Mouse (Mus musculus) spleen, adult 10 weeks (tissue): ENCODE measurements around the gene Chaf1a. TPM values are rescaled to one million over a fixed set of nuclear protein-coding genes. Genes with fewer than 3 reads are reported as not detected.

Experiments used
- polyA plus RNA-seq: library from polyadenylated mRNA; stranded (reverse); fragments of 350-450 nt; fragmentation: Illumina TruSeq; extraction: RNeasy Lipid Tissue Mini Kit (QIAGEN cat#74804); gene quantifications from one replicate; pipeline ENCODE4 v1.2.3, GENCODE M21; 2015; ENCODE audit warnings: low replicate concordance; ENCODE audit not compliant: insufficient read depth

Chaf1a gene
- 5.2 TPM for polyA plus RNA-seq

GRCm38 (mm10) chr17:56040030-56040856, at the start of gene Chaf1a:
Gene Chaf1a, plus strand, starts transcription at chr17:56040439.

GRCm38 (mm10) chr17:56005415-56006061, 34.7 kb upstream of the Chaf1a start, which contains the start of the genes Stap2 and Mpnd:
Gene Stap2, minus strand, starts transcription at chr17:56005584.
Gene Mpnd, plus strand, starts transcription at chr17:56005711.

GRCm38 (mm10) chr17:56036176-56036900, 3.9 kb upstream of the Chaf1a start, which contains the start of gene Sh3gl1:
Gene Sh3gl1, minus strand, starts transcription at chr17:56036635.

GRCm38 (mm10) chr17:56074827-56075208, 34.6 kb downstream of the Chaf1a start, which contains the start of gene Ubxn6:
Gene Ubxn6, minus strand, starts transcription at chr17:56075028.

GRCm38 (mm10) chr17:56078880-56079795, 38.9 kb downstream of the Chaf1a start, which contains the start of gene Hdgfl2:
Gene Hdgfl2, plus strand, starts transcription at chr17:56079634.

GRCm38 (mm10) chr17:56109219-56110051, 69.2 kb downstream of the Chaf1a start, which contains the start of gene Plin4:
Gene Plin4, minus strand, starts transcription at chr17:56109803.

GRCm38 (mm10) chr17:56117251-56117710, 77.0 kb downstream of the Chaf1a start, which contains the start of gene Plin5:
Gene Plin5, minus strand, starts transcription at chr17:56117596.

GRCm38 (mm10) chr17:56121826-56122225, 81.6 kb downstream of the Chaf1a start, which contains the start of gene Lrg1:
Gene Lrg1, minus strand, starts transcription at chr17:56122001.

Other genes starting within 250 kb of the Chaf1a start
- gene Zfp119a, start 161.5 kb upstream of the Chaf1a start, polyA plus RNA-seq: 9.9 TPM
- gene Zfp959, start 148.3 kb upstream of the Chaf1a start, polyA plus RNA-seq: 42.3 TPM
- 12.5 TPM for gene Zfp119b, start 90.9 kb upstream of the Chaf1a start, polyA plus RNA-seq
- 13.5 TPM for gene Ebi3, start 87.8 kb upstream of the Chaf1a start, polyA plus RNA-seq
- gene Yju2, start 81.3 kb upstream of the Chaf1a start, polyA plus RNA-seq: 8.8 TPM
- not detected for gene Shd, start 70.0 kb upstream of the Chaf1a start, polyA plus RNA-seq
- not detected for gene Fsd1, start 53.9 kb upstream of the Chaf1a start, polyA plus RNA-seq
- gene Stap2, start 34.9 kb upstream of the Chaf1a start, polyA plus RNA-seq: 12.9 TPM
- 21.5 TPM for gene Mpnd, start 34.7 kb upstream of the Chaf1a start, polyA plus RNA-seq
- 21.0 TPM for gene Sh3gl1, start 3.8 kb upstream of the Chaf1a start, polyA plus RNA-seq
- 30.8 TPM for gene Ubxn6, start 34.6 kb downstream of the Chaf1a start, polyA plus RNA-seq
- gene Hdgfl2, start 39.2 kb downstream of the Chaf1a start, polyA plus RNA-seq: 31.1 TPM
- 0.64 TPM for gene Plin4, start 69.4 kb downstream of the Chaf1a start, polyA plus RNA-seq
- 0.11 TPM for gene Plin5, start 77.2 kb downstream of the Chaf1a start, polyA plus RNA-seq
- 2.1 TPM for gene Lrg1, start 81.6 kb downstream of the Chaf1a start, polyA plus RNA-seq
- gene Sema6b, start 99.9 kb downstream of the Chaf1a start, polyA plus RNA-seq: 0.68 TPM
- gene Tnfaip8l1, start 122.0 kb downstream of the Chaf1a start, polyA plus RNA-seq: 4.4 TPM
- 20.5 TPM for gene Mydgf, start 143.5 kb downstream of the Chaf1a start, polyA plus RNA-seq
- 9.1 TPM for gene Dpp9, start 178.5 kb downstream of the Chaf1a start, polyA plus RNA-seq
- gene Fem1a, start 216.4 kb downstream of the Chaf1a start, polyA plus RNA-seq: 16.3 TPM
- 9.6 TPM for gene Ticam1, start 236.3 kb downstream of the Chaf1a start, polyA plus RNA-seq